In genomic region chr10:10835406-10835805, GRCm38 (mm10) we compare ENCODE assay signal across 15 mouse cellular contexts.
"Had no signal": no experiment of that assay in that cellular context is flagged by ENCODE, and none has a peak within 500 bp of the region (broad histone marks: within the 10 kb centered on the region; RNA-seq: fewer than 3 reads in every experiment).

No protein-coding gene starts in this region.

- H3K27me3 ChIP-seq: liver, embryonic 12.5 days; megakaryocyte, embryonic 14.5 days; midbrain, embryonic 15.5 days; neural tube, embryonic 12.5 days had no signal

- H3K4me3 ChIP-seq: left cerebral cortex, adult 2 months; limb, embryonic 10.5 days; liver, embryonic 12.5 days; megakaryocyte, embryonic 14.5 days; midbrain, embryonic 15.5 days; neural tube, embryonic 12.5 days had no signal

- DNase-seq: kidney, adult 8-10 months; kidney, postnatal 25 days; lung, embryonic 14.5 days; lung, postnatal 10 days; right cerebral cortex, postnatal 4 days; spleen, adult 18-20 months; thymus, adult 2 months; thymus, postnatal 25 days had no signal

- H3K27ac ChIP-seq: left cerebral cortex, adult 2 months; limb, embryonic 10.5 days; liver, embryonic 12.5 days; macrophage; midbrain, embryonic 15.5 days; neural tube, embryonic 12.5 days had no signal

- H3K4me1 ChIP-seq: limb, embryonic 10.5 days; liver, embryonic 12.5 days; megakaryocyte, embryonic 14.5 days; midbrain, embryonic 15.5 days; neural tube, embryonic 12.5 days had no signal
